16 mouse cellular contexts compared by ENCODE assay signal in genomic region chr8:123823111-123823510, GRCm38 (mm10). TPM values are rescaled to one million over a fixed set of nuclear protein-coding genes. Genes with fewer than 3 reads are reported as not detected.
DNase-seq lines count a peak whose midpoint lies in the region; ATAC-seq and TF ChIP-seq lines count a peak whose summit lies in the region.
"Had no signal": no experiment of that assay in that cellular context is flagged by ENCODE, and none has a peak within 500 bp of the region (broad histone marks: within the 10 kb centered on the region; RNA-seq: fewer than 3 reads in every experiment).

No protein-coding gene starts in this region.

- no peak overlapping the region for H3K9ac ChIP-seq in kidney, embryonic 16.5 days (replicated peaks; ENCODE audit: low read length)
- H3K9ac ChIP-seq in liver, embryonic 14.5 days (replicated peaks), result no peak overlapping the region
- no peak overlapping the region for H3K9ac ChIP-seq in hindbrain, embryonic 11.5 days (ENCODE audit: low read depth, low read length)

- ATAC-seq in kidney, embryonic 16.5 days (ENCODE audit: low FRiP score, low TSS enrichment), result no peak
- no peak for ATAC-seq in liver, embryonic 14.5 days (ENCODE audit: insufficient read depth)
- ATAC-seq in hindbrain, embryonic 11.5 days (ENCODE audit: low FRiP score), result no peak
- no peak for ATAC-seq in inflammation-experienced regulatory T-cells, adult 6 months
- ATAC-seq: CD4-positive, CD25-positive, alpha-beta regulatory T cell, adult 4 months; forebrain, embryonic 14.5 days; intestine, embryonic 16.5 days had no signal

- no peak overlapping the region for H3K4me3 ChIP-seq in kidney, adult 2 months (ENCODE audit: insufficient read depth, low read depth, low read length)
- H3K4me3 ChIP-seq in kidney, embryonic 16.5 days (ENCODE audit: low read length), result no peak overlapping the region
- no peak overlapping the region for H3K4me3 ChIP-seq in bone marrow, adult 2 months (replicated peaks; ENCODE audit: control insufficient read depth, low read depth, low read length)
- no peak overlapping the region for H3K4me3 ChIP-seq in liver, embryonic 14.5 days (ENCODE audit: insufficient read depth in 1 of 2, low read depth in 2 of 2, low read length in 2 of 2)
- no peak overlapping the region for H3K4me3 ChIP-seq in hindbrain, embryonic 11.5 days (ENCODE audit: low read depth, low read length)
- H3K4me3 ChIP-seq: megakaryocyte, embryonic 14.5 days had no signal

- H3K4me2 ChIP-seq in kidney, embryonic 16.5 days (replicated peaks; ENCODE audit: low read depth, low read length), result no peak overlapping the region
- H3K4me2 ChIP-seq in liver, embryonic 14.5 days (ENCODE audit: low read depth), result peak overlapping the region; percentile 30; the same call in 1 of the 2 replicates
- H3K4me2 ChIP-seq in hindbrain, embryonic 11.5 days (replicated peaks; ENCODE audit: low read depth, low read length), result no peak overlapping the region

- no peak for TF ChIP-seq POLR2A in kidney, adult 2 months (IDR thresholded peaks at IDR 0.05; ENCODE audit: low read depth, low read length)
- no peak for TF ChIP-seq POLR2A in bone marrow, adult 2 months (IDR thresholded peaks at IDR 0.05; ENCODE audit: borderline replicate concordance, control insufficient read depth, low read depth, low read length)

- TF ChIP-seq CTCF in kidney, adult 2 months (conservative IDR thresholded peaks at IDR 0.05; ENCODE audit: insufficient read depth, insufficient read length, low read depth, low read length), result peak; percentile 37
- peak; percentile 27; the same call in 1 of the 2 replicates for TF ChIP-seq CTCF in bone marrow, adult 2 months (IDR thresholded peaks at IDR 0.05; ENCODE audit: control insufficient read depth, insufficient read depth, low read length)
- TF ChIP-seq CTCF in liver, embryonic 14.5 days (IDR thresholded peaks at IDR 0.05; ENCODE audit: low read depth), result peak; percentile 76

- DNase-seq in kidney, adult 2 months, result no peak
- peak; percentile 76 for DNase-seq in ES-CJ7 (ENCODE audit: low read depth, low spot score)
- no peak for DNase-seq in liver, embryonic 14.5 days (ENCODE audit: low read depth in 3 of 3, low spot score in 3 of 3)
- DNase-seq in left cerebral cortex, postnatal 4 days, result no peak
- DNase-seq in hindbrain, embryonic 11.5 days (ENCODE audit: low spot score), result no peak
- DNase-seq: cerebellum, adult 9-11 months; gastrocnemius, postnatal 25 days; heart, postnatal 10 days; thymus, postnatal 14 days had no signal

- H3K27me3 ChIP-seq in kidney, adult 2 months (replicated peaks; ENCODE audit: control insufficient read depth, insufficient read depth, low read length), result no peaks in the 10 kb centered on the region
- no peaks in the 10 kb centered on the region for H3K27me3 ChIP-seq in kidney, embryonic 16.5 days (ENCODE audit: insufficient read depth, low read length)
- no peaks in the 10 kb centered on the region for H3K27me3 ChIP-seq in liver, embryonic 14.5 days (ENCODE audit: control insufficient read depth, insufficient read depth, low read length)
- H3K27me3 ChIP-seq in hindbrain, embryonic 11.5 days (ENCODE audit: control insufficient read depth, insufficient read depth, low read length), result no peaks in the 10 kb centered on the region
- H3K27me3 ChIP-seq: megakaryocyte, embryonic 14.5 days had no signal

- no peaks in the 10 kb centered on the region for H3K9me3 ChIP-seq in kidney, embryonic 16.5 days (ENCODE audit: low read length)
- no peaks in the 10 kb centered on the region; the same call in 1 of the 2 replicates for H3K9me3 ChIP-seq in liver, embryonic 14.5 days (ENCODE audit: control insufficient read depth, low read length)
- H3K9me3 ChIP-seq in hindbrain, embryonic 11.5 days (ENCODE audit: control insufficient read depth, low read length), result no peaks in the 10 kb centered on the region

- TF ChIP-seq EP300 in liver, embryonic 14.5 days (IDR thresholded peaks at IDR 0.05; ENCODE audit: low read depth), result no peak

- intact Hi-C loops in left cerebral cortex, postnatal 4 days (cut with DNase I), result no loop called here

- peaks cover 9% of the 10 kb centered on the region for H3K4me1 ChIP-seq in kidney, adult 2 months (ENCODE audit: control insufficient read depth, insufficient read depth, low read length)
- no peaks in the 10 kb centered on the region for H3K4me1 ChIP-seq in kidney, embryonic 16.5 days (ENCODE audit: insufficient read depth, low read length)
- H3K4me1 ChIP-seq in bone marrow, adult 2 months (ENCODE audit: control insufficient read depth, insufficient read depth, low read length), result no peaks in the 10 kb centered on the region; the same call in 1 of the 2 replicates
- H3K4me1 ChIP-seq in liver, embryonic 14.5 days (replicated peaks; ENCODE audit: control insufficient read depth in 2 of 2, insufficient read depth in 2 of 2, low read length in 1 of 2), result peaks cover 29 to 46% of the 10 kb centered on the region in 2 experiments
- no peaks in the 10 kb centered on the region; the same call in 1 of the 2 replicates for H3K4me1 ChIP-seq in hindbrain, embryonic 11.5 days (replicated peaks; ENCODE audit: control insufficient read depth, insufficient read depth, low read length)
- H3K4me1 ChIP-seq: megakaryocyte, embryonic 14.5 days had no signal

- WGBS in kidney, adult 2 months, result 97% methylated on average over 10 of the region's 10 CpGs
- WGBS in kidney, embryonic 16.5 days, result 96% methylated on average over 10 of the region's 10 CpGs
- WGBS in bone marrow, adult 2 months, result 77% methylated on average over 10 of the region's 10 CpGs
- 57% methylated on average over 10 of the region's 10 CpGs for WGBS in liver, embryonic 14.5 days (ENCODE audit: insufficient replicate concordance)
- WGBS in hindbrain, embryonic 11.5 days, result 96% methylated on average over 10 of the region's 10 CpGs

- no peak overlapping the region for H3K27ac ChIP-seq in kidney, adult 2 months (ENCODE audit: insufficient read depth, low read depth, low read length)
- H3K27ac ChIP-seq in kidney, embryonic 16.5 days (ENCODE audit: low read length), result no peak overlapping the region
- H3K27ac ChIP-seq in bone marrow, adult 2 months (ENCODE audit: control insufficient read depth, insufficient read depth, low read depth, low read length, poor library complexity), result no peak overlapping the region
- peak overlapping the region; percentile 45 for H3K27ac ChIP-seq in liver, embryonic 14.5 days
- no peak overlapping the region for H3K27ac ChIP-seq in hindbrain, embryonic 11.5 days (ENCODE audit: low read depth, low read length)

- H3K36me3 ChIP-seq in kidney, adult 2 months (ENCODE audit: control insufficient read depth, insufficient read depth, low read length), result no peaks in the 10 kb centered on the region
- H3K36me3 ChIP-seq in kidney, embryonic 16.5 days (ENCODE audit: insufficient read depth, low read length), result peaks cover 12% of the 10 kb centered on the region
- H3K36me3 ChIP-seq in liver, embryonic 14.5 days (replicated peaks; ENCODE audit: control insufficient read depth, insufficient read depth, low read depth), result peaks cover 5% of the 10 kb centered on the region
- H3K36me3 ChIP-seq in hindbrain, embryonic 11.5 days (ENCODE audit: control insufficient read depth, insufficient read depth, low read length), result no peaks in the 10 kb centered on the region

RNA-seq across cellular contexts. Expression of gene Rab4a, which starts 17.3 kb away (rescaled TPM):
- polyA plus RNA-seq in kidney, adult 2 months (2012; rRNA removed), result 38.8 and 42.7 TPM in 2 replicates
- 50.8 and 51.5 TPM in 2 replicates for polyA plus RNA-seq in kidney, embryonic 16.5 days (2015; fragmentation: Nextera tagmentation; extraction: Ambion mirVana)
- polyA plus RNA-seq in bone marrow, adult 2 months (2011; ENCODE audit: insufficient read depth, insufficient read length, low replicate concordance, missing spikeins), result 3.5 and 9.1 TPM in 2 replicates
- 12.6 and 12.9 TPM in 2 replicates for polyA plus RNA-seq in liver, embryonic 14.5 days (2012; rRNA removed)
- 23.7 and 24.2 TPM in 2 replicates for polyA plus RNA-seq in liver, embryonic 14.5 days (2014; fragmentation: Nextera tagmentation; extraction: Ambion mirVana)
- 10 to 100 TPM; 61.7 to 68.4 TPM for total RNA-seq in left cerebral cortex, postnatal 4 days (2021)
- polyA plus RNA-seq in hindbrain, embryonic 11.5 days (2014; fragmentation: Nextera tagmentation; extraction: Ambion mirVana), result 64.3 and 68.7 TPM in 2 replicates
- polyA plus RNA-seq in inflammation-experienced regulatory T-cells, adult 6 months (2017; shearing (Covaris generic)), result 10 to 100 TPM; 15.9 to 21.4 (median 16.9) TPM

RNA-seq across cellular contexts. Expression of gene Ccsap, which starts 36.9 kb away (rescaled TPM):
- polyA plus RNA-seq in kidney, adult 2 months (2012; rRNA removed), result 0.22 and 0.30 TPM in 2 replicates
- polyA plus RNA-seq in kidney, embryonic 16.5 days (2015; fragmentation: Nextera tagmentation; extraction: Ambion mirVana), result 2.9 and 3.3 TPM in 2 replicates
- polyA plus RNA-seq in bone marrow, adult 2 months (2011; ENCODE audit: insufficient read depth, insufficient read length, low replicate concordance, missing spikeins), result 2.2 and 2.5 TPM in 2 replicates
- polyA plus RNA-seq in liver, embryonic 14.5 days (2012; rRNA removed), result 2.9 and 3.5 TPM in 2 replicates
- 2.4 and 2.7 TPM in 2 replicates for polyA plus RNA-seq in liver, embryonic 14.5 days (2014; fragmentation: Nextera tagmentation; extraction: Ambion mirVana)
- total RNA-seq in left cerebral cortex, postnatal 4 days (2021), result 10 to 100 TPM; 21.5 to 25.8 TPM
- polyA plus RNA-seq in hindbrain, embryonic 11.5 days (2014; fragmentation: Nextera tagmentation; extraction: Ambion mirVana), result 6.8 and 7.1 TPM in 2 replicates
- 1 to 10 TPM; 3.3 to 5.1 (median 3.7) TPM for polyA plus RNA-seq in inflammation-experienced regulatory T-cells, adult 6 months (2017; shearing (Covaris generic))
